Mouse (Mus musculus) spleen, postnatal 36 days (tissue): Measurements from ENCODE around the gene Rpl26.

Experiments used
- DNase-seq, 2 experiments: peaks; one replicate each; pipeline ENCODE4 v3.0.0; 2022; ENCODE audit warnings: low spot score in 2 of 2, mixed read lengths in 1 of 2

The Rpl26 gene

GRCm38 (mm10) chr11:68901351-68902046 is at the start of gene Rpl26:
Rpl26 (plus strand) TSS chr11:68901583.
- DNase-seq, result peak; percentile 96 to 98

GRCm38 (mm10) chr11:68851644-68852485 is 49.5 kb upstream of the Rpl26 start:
- no peak for DNase-seq

DNA sequence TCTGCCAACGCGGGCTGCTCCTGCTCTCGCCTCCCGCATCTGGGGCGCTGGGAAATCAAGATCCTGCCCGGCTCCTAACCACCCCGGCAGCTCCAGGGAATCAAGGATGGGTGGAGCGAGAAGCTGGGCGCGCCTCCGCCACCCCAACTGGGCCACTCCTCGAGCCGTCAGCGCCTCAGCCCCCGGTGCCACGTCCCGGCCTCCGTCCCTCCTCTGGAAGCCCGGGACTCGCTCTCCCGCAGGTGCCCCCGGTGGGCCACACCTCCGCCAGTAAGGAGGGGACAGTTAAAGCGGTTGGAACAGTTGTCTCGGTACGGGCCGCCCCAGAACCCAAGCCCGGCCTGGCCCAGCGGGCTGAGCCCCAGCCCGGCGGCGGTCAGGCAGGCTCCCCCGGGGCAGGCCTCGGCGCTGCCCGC is 48.9 kb upstream of the Rpl26 start:
- peak; percentile 53 to 64 for DNase-seq

- peak; percentile 100 for DNase-seq
These were observed 48.4 kb upstream of the Rpl26 start for GRCm38 (mm10) chr11:68852932-68853409.

DNA sequence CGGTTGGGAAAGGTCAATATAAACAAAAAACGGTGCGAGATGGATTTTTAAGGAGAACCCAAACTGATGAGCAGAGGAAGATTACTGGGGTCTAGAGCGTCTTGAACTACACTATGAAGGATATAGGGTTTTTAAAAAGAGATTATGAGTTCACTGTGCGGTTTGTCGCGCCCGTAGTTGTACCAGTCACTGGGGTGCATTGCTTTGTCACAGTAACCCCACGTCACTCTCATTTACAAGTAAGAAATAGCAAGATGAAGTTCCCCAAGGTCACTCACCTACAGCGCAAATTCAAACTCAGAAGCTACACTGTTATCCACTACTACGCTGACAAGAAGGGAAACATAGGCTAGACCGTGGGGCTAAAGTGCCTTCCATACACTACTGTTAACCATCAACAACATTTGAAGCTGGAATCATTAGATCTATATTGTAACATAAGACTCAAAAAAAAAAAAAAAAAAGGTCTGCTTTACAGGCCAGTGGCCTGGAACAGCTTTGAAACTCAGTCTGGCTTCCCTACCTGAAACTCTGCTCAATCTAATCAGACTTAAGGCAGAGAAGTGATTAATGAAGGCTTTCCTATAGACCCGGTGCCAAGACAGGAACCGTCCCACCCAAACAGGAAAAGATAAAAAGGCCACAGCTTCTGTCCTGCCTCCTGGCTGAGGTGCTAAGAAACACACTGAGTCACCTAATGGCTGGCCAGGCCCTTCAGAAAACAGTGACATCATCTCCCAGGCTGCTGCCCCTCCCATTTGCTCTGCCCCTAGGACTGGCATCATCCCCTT is 47.6 kb upstream of the Rpl26 start:
- peak; percentile 14 to 37 for DNase-seq

DNA sequence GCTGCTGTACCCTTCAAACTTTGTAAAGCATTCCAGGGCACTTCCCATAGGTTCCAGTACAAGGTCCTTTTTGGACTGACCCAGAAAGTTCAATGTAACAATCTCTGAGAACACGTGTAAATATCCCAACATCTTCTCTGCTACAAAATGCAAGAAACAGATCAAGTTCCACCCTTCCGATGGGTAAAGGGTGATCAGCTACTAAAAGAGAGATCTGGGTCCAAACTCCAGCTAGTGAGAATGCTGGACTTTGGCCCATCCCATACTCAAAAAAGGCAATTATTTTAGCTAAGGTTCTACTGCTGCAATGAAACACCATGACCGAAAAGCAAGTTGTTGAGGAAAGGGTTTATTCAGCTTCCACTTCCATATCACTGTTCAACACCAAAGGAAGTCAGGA is 46.8 kb upstream of the Rpl26 start:
- no peak for DNase-seq

DNA sequence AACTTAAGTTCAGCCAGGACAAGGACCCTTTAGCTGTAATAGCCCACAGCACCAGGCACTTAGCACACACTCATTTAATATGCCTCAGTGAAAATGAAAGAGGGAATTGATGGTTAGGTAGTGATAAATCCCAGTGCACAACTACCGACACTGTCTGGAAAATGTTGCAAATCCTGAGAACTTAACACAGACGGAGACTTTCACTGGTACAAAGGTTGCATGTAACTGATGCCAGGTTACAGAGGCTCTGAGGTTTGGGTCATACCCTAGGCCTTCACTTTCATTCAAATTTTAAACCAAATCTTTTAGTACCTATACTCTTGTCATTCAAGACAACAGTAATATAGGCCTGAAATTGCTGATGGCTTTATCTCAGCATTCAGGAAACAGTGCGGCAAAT is 44.1 kb upstream of the Rpl26 start:
- no peak for DNase-seq

GRCm38 (mm10) chr11:68859943-68860593 is 41.3 kb upstream of the Rpl26 start:
- DNase-seq, result no peak

- DNase-seq, result no peak
These were observed 39.1 kb upstream of the Rpl26 start for GRCm38 (mm10) chr11:68862260-68862659.

DNA sequence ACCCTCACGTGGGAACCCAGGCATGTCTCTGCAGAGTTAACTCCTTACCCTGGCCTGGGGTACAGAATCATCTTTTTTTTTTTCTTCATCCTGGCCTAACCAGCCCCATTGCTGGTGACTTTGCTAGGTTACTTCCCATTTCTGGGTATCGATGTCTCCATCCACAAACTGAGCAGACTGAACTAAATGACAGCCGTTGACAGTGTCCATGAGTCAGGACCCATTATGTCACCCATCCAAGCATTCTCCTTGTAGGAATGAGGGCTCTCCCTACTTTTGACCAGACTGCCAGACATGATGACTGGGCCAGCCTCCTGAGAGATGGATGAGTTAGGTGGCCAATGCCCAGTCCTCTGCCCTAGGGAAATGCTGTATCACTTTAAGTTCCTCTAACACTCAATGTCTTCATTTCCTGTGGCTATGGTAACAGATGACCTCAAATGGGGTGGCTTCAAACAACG is 37.7 kb upstream of the Rpl26 start:
- DNase-seq, result peak in 1 of 2 experiments; percentile 21

DNA sequence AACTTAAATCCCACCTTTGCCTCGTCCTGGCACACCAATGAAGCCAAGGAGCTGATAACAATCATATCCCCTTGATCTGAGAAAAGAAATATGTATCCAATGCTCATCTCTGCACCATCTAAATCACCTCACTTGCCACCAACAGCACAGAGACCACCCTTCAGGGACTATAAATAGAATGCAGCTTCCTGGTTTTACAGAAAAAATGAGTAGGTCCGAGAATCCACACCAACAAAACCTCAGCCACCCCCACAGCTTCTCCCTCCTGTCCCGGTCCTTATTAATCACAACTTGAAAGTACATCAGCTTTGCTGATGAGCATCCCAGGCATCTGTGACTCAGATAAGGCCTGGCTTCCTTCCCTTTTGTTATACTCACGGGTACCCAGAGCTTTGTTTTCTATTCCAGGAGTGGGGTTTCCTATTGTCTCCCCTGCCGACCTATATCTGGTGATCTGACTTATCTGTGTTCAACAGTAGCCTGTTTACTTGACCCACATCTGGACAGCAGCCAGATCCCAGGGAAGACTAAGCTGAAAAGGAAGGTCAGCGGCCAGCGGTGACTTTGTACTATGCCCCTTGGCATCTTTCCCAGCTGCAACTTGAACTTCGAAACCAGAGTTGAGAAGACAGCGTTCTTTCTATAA is 36.7 kb upstream of the Rpl26 start:
- peak; percentile 20 to 50 for DNase-seq

DNA sequence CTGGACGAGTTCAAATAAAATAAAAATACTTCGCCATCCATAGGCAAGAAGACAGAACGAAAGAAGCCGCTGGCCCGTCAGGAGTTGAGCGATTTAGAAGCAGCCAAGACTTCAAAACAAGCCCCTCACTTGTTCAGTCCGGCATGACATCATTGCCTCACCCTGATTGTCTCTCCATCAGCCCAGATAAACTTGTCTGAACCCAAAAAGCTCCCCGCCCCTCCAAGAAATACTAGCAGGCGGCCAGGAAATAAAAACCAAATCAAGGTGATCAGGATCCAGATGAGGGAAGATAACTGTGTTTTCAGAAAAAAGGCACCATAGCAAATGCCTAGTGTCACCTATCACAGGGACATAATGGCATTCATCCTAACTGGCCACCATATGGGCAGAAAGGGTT is 30.1 kb upstream of the Rpl26 start:
- DNase-seq, result no peak

- peak; percentile 22 to 46 for DNase-seq
These were observed 29.6 kb upstream of the Rpl26 start, which contains the start of gene Ndel1 for GRCm38 (mm10) chr11:68871748-68872147. Ndel1 (minus strand) TSS chr11:68871858.

DNA sequence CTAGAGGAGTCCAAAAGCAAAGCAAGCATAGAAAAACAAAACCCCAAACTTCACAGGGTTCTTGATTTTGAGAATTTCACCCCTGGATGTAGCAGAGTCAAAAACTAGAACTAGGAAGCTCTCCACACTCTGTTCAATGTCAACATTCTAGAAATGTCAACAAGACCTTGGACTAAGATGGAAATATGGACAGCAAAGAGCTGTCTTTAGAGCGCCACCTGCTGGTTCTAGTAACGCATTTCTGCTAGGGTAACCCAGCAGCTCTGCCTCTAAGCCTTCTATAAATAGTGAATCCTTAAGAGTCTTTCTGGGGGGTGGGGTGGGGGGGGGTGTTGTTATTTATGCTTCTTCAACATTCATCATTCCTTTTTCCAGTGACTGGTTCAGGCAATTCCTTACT is 26.5 kb upstream of the Rpl26 start:
- peak; percentile 37 to 49 for DNase-seq

DNA sequence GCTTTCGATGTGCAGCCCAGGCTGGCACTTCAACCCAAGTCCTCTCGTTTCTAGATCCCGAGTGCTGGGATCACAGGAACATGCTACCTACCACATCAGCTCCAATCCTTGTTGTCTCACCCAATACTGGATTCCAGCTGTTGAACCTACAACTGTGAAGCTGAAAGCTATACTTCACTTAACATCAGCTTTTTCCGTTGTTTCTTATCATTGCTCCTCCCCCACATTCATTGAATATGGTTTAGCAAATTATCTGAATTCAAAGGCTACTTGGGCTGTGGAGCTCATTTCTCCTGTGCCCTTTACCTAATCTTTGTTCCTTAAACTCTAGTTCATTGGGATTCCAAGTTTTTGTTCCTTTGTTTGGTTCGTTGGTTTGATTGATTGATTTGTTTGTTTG is 22.6 kb upstream of the Rpl26 start:
- no peak for DNase-seq

DNA sequence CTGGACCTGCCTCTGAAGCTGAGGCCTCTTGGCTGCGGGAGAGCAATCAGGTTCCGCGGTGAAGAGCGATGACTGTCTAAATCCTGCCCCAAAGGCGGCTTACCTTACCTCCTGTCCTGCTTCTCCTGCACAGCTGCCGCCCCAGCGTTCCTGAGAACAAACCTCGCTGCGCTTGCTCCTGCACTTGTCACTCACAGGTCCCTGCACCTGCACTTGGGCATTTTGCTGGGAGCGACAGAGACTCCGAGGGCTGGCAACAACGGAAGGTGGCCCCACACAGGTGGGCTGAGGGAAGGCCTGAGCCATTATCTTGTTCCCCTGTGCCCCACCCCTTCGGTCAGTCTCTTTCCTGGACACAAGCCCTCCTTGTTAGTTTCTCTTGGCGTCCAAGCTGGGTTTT is 19.3 kb upstream of the Rpl26 start:
- DNase-seq, result no peak

DNA sequence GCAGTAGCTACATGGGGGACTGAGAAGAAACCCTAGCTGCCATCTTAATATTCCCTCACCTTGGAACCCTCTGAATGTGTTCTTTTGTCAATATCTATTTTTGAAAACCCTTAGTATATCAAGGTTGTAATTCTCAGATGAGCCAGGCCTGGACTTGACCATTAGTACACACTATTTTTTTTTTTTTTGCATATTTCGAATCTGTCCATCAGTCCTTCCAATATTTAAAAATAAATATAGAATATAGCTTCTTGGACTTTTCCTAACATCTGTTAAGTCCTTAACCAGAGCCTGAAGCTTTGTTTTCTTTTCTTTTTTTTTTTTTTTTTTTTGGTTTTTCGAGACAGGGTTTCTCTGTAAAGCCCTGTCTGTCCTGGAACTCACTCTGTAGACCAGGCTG is 17.5 kb upstream of the Rpl26 start:
- DNase-seq, result no peak

GRCm38 (mm10) chr11:68884368-68884767 is 17.0 kb upstream of the Rpl26 start:
- DNase-seq, result peak in 1 of 2 experiments; percentile 31

- DNase-seq, result no peak
These were observed 15.3 kb upstream of the Rpl26 start for GRCm38 (mm10) chr11:68886091-68886490.

GRCm38 (mm10) chr11:68888253-68888652 is 13.1 kb upstream of the Rpl26 start, which contains the start of gene Rnf222:
Rnf222 (plus strand) TSS chr11:68888553.
- no peak for DNase-seq

DNA sequence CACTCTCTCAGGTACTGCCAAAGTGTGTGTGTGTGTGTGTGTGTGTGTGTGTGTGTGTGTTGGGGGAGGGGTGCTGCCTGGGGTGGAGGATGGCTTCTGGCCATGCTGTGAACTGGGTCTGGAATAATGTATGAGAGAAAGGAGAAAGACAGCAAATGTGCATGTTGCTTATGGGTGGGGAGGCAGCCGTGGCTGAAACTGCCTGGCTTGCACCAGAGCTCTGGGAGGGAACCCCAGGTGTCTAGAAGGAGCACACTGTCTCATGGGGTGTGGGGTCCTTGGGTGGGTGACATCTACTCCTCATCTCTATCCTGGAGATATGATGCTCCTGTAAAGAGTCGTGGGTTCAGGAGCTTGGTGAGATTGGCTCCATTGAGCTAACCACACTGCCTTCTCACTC is 12.7 kb upstream of the Rpl26 start:
- no peak for DNase-seq
